Mouse (Mus musculus) heart, embryonic 13.5 days (tissue): Measurements from ENCODE around the gene Senp8. TPM values are rescaled to one million over a fixed set of nuclear protein-coding genes. Genes with fewer than 3 reads are reported as not detected.

Experiments
- ATAC-seq: fragments of 200-750 bp; cut with Nextera tagmentation; 2 replicates; pipeline ENCODE4 v1.8.0; 2017; ENCODE audit warnings: moderate TSS enrichment; ENCODE audit not compliant: insufficient number of reproducible peaks, low FRiP score, low TSS enrichment; ENCODE audit errors: extremely low read depth
- H3K27ac ChIP-seq: fragments of 300-500 bp; sonication (generic); replicated peaks from 2 replicates; pipeline ENCODE4 v1.5.1; 2015; ENCODE audit warnings: moderate library complexity, mild to moderate bottlenecking, inconsistent platforms
- H3K27me3 ChIP-seq: fragments of 300-500 bp; sonication (generic); replicated peaks from 2 replicates; pipeline ENCODE4 v1.6.1; 2015; ENCODE audit warnings: mild to moderate bottlenecking, inconsistent platforms
- H3K36me3 ChIP-seq: fragments of 300-500 bp; sonication (generic); 2 replicates; pipeline ENCODE4 v1.6.1; 2015; ENCODE audit warnings: mild to moderate bottlenecking, inconsistent platforms
- H3K4me1 ChIP-seq: fragments of 300-500 bp; sonication (generic); 2 replicates; pipeline ENCODE4 v1.6.1; 2015; ENCODE audit warnings: inconsistent platforms
- H3K4me2 ChIP-seq: fragments of 300-500 bp; sonication (generic); 2 replicates; pipeline ENCODE4 v1.6.1; 2015; ENCODE audit warnings: inconsistent platforms, mild to moderate bottlenecking, moderate library complexity
- H3K4me3 ChIP-seq: fragments of 300-500 bp; sonication (generic); 2 replicates; pipeline ENCODE4 v1.5.1; 2015; ENCODE audit warnings: moderate library complexity, mild to moderate bottlenecking, inconsistent platforms
- H3K9ac ChIP-seq: fragments of 300-500 bp; sonication (generic); 2 replicates; pipeline ENCODE4 v1.6.1; 2015; ENCODE audit warnings: inconsistent platforms, mild to moderate bottlenecking, moderate library complexity
- H3K9me3 ChIP-seq: fragments of 300-500 bp; sonication (generic); 2 replicates; pipeline ENCODE4 v1.6.1; 2016; ENCODE audit warnings: inconsistent platforms
- WGBS: fragments of 180-500 bp; shearing (Covaris S2); methylation state at CpG from one replicate; pipeline ENCODE4 v1.1.7; 2015; ENCODE audit warnings: mixed read lengths; 5-methylcytosine and 5-hydroxymethylcytosine counted together
- polyA plus RNA-seq: library from polyadenylated mRNA; unstranded; fragments of >200 nt; fragmentation: Nextera tagmentation; extraction: Ambion mirVana; gene quantifications from 2 replicates; pipeline ENCODE4 v1.2.1, GENCODE M21; 2015

Senp8 gene
- polyA plus RNA-seq, 1 experiment from 2014 or later: 8.9 TPM

DNA sequence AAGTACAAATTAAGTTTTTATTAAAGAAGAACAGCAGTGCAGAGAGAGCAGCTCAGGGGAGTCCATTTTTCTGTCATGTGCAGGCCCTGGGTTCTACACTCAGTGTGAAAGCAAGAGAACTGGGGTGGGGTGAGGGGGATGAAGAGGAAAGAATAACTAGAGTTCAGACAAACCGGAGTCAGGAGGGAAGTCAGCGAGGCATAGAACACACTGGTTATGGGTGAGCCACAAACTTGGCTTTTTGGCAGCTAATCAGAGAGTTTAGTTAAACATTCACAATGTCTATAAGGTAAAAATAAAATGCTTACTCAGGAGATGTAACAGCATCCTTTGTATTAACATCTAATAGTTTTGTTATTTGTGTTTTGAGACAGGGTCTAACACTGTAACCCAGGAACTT, 9.9 kb downstream of the Senp8 start:
- Histone ChIP-seq H3K27ac (no peak overlapping the region), H3K4me1 (peaks cover 21% of the 10 kb centered on the region), H3K4me2 (no peak overlapping the region), H3K9me3 (no peaks in the 10 kb centered on the region), H3K4me3 (no peak overlapping the region), H3K9ac (no peak overlapping the region), H3K36me3 (peaks cover 4% of the 10 kb centered on the region; the same call in 1 of the 2 replicates), H3K27me3 (no peaks in the 10 kb centered on the region)
- 82% methylated on average over 2 of the region's 2 CpGs for WGBS
- no peak for ATAC-seq

DNA sequence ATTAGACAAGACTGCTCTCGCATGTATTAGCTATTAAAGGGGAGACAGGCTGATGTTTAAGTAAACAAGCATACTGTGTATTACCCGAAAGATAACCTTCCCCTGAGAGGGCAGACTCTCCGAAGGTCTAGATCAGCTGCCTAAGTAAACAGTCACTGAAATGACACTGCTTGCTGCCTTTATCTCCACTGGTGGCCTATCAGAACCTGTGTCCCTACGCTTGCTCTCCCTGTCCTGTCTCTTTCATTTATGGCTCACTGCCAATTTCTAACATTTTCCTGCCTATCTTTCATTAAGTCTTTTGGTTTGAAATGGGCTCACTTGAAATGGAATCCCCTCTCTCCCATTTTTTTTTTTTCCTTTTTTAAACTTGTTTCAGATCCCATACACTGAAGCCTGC, 15.1 kb downstream of the Senp8 start:
- H3K27ac ChIP-seq: peak overlapping the region; percentile 51

DNA sequence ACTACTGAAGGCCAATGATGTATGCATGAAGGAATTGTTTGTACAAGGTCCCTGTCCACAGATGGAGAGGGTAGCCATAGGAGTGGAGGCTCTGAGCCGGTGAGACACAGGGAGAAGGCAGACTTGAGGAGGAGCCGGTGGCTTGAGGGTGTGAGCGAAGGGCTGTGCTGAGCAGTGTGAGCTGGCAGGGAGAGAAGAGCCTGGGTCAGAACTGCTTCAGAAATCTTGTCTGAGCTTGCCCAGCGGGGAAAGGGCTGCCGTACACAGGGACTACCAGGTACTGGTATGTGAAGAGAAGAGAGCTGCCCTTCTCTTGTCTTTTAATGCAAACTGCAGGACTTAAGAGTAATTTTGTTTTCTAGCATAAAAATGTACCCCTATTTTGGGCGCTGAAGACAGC, 17.4 kb downstream of the Senp8 start:
- whole genome bisulfite sequencing: 46% methylated on average over 6 of the region's 6 CpGs
- no peaks in the 10 kb centered on the region for H3K36me3 ChIP-seq
- H3K4me1 ChIP-seq: peaks cover 49% of the 10 kb centered on the region
- no peak overlapping the region for H3K9ac ChIP-seq
- no peak overlapping the region for H3K4me2 ChIP-seq
- no peak overlapping the region for H3K4me3 ChIP-seq
- no peaks in the 10 kb centered on the region for H3K9me3 ChIP-seq
- 0 out of 2 replicates have a peak overlapping the region, but pooled peaks have one; percentile 8 for H3K27ac ChIP-seq
- ATAC-seq: no peak
- H3K27me3 ChIP-seq: no peaks in the 10 kb centered on the region

More for the DNA sequence above, 15.1 kb downstream of the Senp8 start:
- H3K4me1 ChIP-seq: peaks cover 43% of the 10 kb centered on the region
- 14% methylated on average over 4 of the region's 4 CpGs for WGBS
- H3K9ac ChIP-seq: 0 out of 2 replicates have a peak overlapping the region, but pooled peaks have one; percentile 50
- no peak overlapping the region for H3K4me3 ChIP-seq
- H3K4me2 ChIP-seq: peak overlapping the region; percentile 31
- no peaks in the 10 kb centered on the region for H3K9me3 ChIP-seq
- H3K27me3 ChIP-seq: no peaks in the 10 kb centered on the region
- no peak for ATAC-seq
- no peaks in the 10 kb centered on the region for H3K36me3 ChIP-seq

DNA sequence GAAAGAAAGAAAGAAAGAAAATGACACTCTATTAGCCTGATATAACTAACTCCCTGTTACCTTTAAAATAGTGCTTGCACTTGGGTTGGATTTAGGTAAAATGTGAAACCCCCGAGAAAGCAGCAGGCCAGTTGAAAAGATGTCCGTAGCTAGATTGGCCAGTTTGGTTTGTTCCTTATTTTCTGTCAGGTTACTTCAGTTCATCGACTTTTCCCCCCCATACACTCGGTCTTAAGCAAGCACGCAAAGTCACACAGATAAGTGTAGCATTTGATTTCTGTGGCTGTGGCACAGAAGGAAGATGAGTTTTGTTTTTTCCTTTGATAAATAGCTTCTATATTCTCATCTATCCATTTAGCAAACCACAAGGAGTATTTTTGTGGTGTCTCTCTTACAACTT, 19.4 kb downstream of the Senp8 start:
- Histone ChIP-seq H3K27ac (no peak overlapping the region), H3K36me3 (no peaks in the 10 kb centered on the region), H3K4me1 (peaks cover 38% of the 10 kb centered on the region), H3K4me3 (no peak overlapping the region), H3K9me3 (no peaks in the 10 kb centered on the region), H3K27me3 (no peaks in the 10 kb centered on the region), H3K4me2 (no peak overlapping the region), H3K9ac (no peak overlapping the region)
- WGBS: 83% methylated on average over 5 of the region's 5 CpGs
- ATAC-seq: no peak

DNA sequence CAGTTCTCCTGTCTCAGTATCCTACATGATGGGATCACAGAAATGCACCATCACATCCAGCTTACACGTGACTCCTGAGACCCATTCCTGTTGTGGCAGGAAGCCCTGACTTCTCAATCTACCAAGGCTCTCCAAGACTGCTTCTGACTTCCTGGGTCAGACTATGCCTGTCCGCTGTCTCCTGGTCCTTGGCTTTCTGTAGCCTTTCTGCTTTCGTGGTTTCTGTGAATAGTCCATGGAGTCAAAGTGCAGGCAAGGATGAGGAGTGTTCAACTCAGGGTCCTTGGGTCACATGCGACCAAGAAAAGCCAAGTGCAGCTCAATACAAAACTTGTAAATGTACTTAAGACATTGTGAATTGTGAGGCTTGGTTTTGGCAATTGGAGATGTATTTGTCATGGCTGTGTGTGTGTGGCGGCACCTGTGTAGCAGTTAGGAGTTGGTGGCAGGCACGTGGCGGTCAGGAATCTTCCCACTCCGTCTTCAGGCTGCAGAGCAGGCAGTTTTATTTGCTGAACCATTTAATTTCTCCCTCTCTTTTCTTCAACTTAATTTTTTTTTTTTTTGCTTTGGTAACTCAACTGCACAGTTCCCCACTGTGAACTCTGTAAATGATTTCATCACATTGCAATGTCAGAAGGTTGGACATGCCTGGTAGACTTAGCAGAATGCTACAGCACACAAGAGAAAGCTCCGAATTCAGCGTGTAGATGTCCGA, 22.8 kb downstream of the Senp8 start:
- Histone ChIP-seq H3K4me1 (peaks cover 32% of the 10 kb centered on the region), H3K4me3 (no peak overlapping the region), H3K36me3 (no peaks in the 10 kb centered on the region), H3K4me2 (no peak overlapping the region), H3K27ac (no peak overlapping the region; the same call in 1 of the 2 replicates), H3K27me3 (no peaks in the 10 kb centered on the region), H3K9me3 (no peaks in the 10 kb centered on the region), H3K9ac (no peak overlapping the region)
- WGBS: 72% methylated on average over 11 of the region's 11 CpGs
- ATAC-seq: no peak

DNA sequence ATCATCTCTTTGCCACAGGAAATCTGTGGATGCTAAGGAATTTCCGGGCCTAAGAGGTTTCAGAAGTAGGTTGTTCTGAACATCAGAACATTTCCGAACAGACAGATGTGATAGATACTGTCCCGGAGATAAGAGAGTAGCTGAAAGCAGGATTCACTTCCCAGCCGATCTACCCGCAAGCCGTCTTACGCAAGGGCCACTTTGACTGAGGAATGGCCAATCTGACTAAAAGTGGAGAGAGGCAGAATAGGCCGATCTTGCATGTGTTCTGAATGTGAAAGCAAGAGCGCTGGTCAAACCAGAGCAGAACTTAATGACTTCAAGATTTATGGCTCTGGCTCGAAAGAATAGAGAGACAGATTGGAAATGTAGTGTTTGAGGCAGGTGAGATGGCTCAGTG, 25.0 kb downstream of the Senp8 start:
- 61% methylated on average over 10 of the region's 10 CpGs for WGBS
- ATAC-seq: no peak
- Histone ChIP-seq H3K9me3 (no peaks in the 10 kb centered on the region), H3K36me3 (no peaks in the 10 kb centered on the region), H3K27ac (no peak overlapping the region), H3K9ac (no peak overlapping the region), H3K27me3 (no peaks in the 10 kb centered on the region), H3K4me2 (no peak overlapping the region), H3K4me1 (peaks cover 31% of the 10 kb centered on the region), H3K4me3 (no peak overlapping the region)

DNA sequence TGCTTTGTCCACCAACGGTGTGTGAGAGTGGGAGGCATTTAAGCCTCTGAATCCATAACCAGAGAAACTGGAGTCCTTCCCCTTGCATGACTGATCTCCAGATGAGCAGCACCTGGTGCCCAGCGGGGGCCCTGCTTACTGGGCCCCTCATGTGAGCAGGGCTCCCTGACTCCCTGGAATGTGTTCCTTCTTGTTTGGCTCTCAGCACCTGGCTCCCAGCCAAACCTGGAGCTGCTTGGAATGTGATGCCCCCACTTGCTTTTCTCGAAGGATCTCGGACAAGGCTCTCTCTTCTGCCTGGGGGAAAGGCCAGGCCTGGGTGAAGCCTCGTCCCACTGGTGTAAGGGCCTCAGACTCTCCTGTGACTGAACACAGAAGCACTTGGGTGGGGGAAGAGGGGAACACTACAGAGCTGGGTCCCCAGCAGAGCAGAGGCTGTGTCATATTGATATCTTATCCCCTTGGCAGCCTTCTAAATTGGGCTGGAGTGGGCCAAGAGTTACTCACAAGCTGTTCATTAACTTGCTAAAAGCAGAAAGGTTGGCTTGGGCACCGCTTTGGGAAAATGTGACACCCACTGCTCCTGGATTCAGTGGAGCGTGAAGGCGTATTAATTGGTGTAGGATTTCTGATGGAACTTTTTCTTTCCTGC, 26.6 kb downstream of the Senp8 start:
- H3K9ac ChIP-seq: no peak overlapping the region
- no peaks in the 10 kb centered on the region for H3K36me3 ChIP-seq
- ATAC-seq: no peak
- no peaks in the 10 kb centered on the region for H3K9me3 ChIP-seq
- H3K27ac ChIP-seq: peak overlapping the region; percentile 64
- no peaks in the 10 kb centered on the region for H3K27me3 ChIP-seq
- H3K4me1 ChIP-seq: peaks cover 31% of the 10 kb centered on the region
- WGBS: 45% methylated on average over 8 of the region's 8 CpGs
- no peak overlapping the region for H3K4me3 ChIP-seq
- H3K4me2 ChIP-seq: no peak overlapping the region; the same call in 1 of the 2 replicates

DNA sequence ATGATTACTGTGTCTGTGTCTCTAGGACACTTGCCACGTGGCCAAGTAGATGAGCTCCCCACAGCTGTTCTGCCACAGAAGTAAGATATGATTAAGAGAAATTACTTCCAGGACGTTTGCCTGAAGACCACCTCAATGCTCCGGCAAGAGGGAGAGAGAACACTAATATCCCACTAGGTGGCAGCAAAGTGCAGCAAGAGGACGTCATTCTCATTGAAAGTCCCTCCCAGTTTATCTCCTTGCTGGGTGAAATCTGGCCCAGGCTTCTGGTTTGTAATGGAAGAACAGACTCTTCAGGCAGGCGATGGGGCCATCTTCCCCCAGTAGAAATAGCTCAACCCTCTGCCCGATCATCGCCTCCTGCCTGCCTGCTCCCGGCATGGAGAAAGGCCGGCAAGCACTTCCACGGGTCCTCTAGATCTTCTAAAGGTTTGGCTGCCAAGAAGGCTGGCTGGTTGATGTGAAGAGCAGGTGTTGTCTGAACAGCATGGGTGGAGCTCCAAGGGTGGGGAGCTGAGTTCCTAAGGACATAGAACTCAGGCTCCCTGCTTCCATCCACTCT, 27.3 kb downstream of the Senp8 start:
- Histone ChIP-seq H3K27me3 (no peaks in the 10 kb centered on the region), H3K4me1 (peaks cover 26% of the 10 kb centered on the region), H3K9me3 (no peaks in the 10 kb centered on the region), H3K4me2 (peak overlapping the region; percentile 61), H3K4me3 (peak overlapping the region; percentile 28), H3K36me3 (no peaks in the 10 kb centered on the region), H3K27ac (peak overlapping the region; percentile 64; the same call in 1 of the 2 replicates), H3K9ac (peak overlapping the region; percentile 65)
- no peak for ATAC-seq
- WGBS: 10% methylated on average over 10 of the region's 10 CpGs

DNA sequence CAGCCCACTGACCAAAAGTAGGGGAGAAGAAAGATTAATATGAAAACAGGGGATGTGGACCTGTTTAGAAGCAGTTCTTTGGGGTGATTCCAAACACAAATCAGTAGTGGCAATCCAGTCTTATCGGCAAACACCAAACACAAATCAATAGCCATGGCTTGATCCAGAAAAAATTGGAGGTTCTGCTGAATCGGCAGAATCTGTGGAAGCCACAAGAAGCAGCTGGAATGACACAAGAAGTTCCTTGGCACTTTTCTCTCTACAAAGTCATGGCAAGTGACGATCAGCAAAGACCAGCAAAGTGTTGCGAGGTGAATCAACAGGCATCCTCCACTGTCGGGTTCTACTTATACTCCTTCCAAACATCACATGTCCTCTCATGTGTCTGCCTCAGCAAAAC, 29.4 kb downstream of the Senp8 start:
- H3K4me1 ChIP-seq: peaks cover 18% of the 10 kb centered on the region
- ATAC-seq: no peak
- H3K36me3 ChIP-seq: no peaks in the 10 kb centered on the region
- H3K27me3 ChIP-seq: no peaks in the 10 kb centered on the region
- no peak overlapping the region for H3K9ac ChIP-seq
- no peak overlapping the region for H3K4me2 ChIP-seq
- 76% methylated on average over 5 of the region's 5 CpGs for WGBS
- no peaks in the 10 kb centered on the region for H3K9me3 ChIP-seq
- H3K4me3 ChIP-seq: no peak overlapping the region
- no peak overlapping the region for H3K27ac ChIP-seq

DNA sequence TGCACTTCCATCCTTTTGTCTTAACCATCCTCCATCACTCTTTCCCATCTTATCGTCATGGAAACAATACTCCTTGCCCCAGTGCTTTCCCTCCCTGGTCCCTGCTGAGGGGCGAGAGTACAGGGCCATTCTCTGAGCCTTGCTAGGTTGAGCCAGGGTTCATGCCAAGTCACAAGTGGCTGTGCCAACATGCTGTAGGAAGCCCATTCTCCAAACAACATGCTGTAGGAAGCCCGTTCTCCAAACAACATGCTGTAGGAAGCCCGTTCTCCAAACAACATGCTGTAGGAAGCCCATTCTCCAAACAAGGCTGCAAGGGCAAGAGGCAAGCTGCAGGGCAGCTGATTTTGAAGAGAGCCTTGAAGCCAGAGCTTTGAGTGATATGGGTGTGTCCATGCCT, 32.3 kb downstream of the Senp8 start:
- Histone ChIP-seq H3K27ac (no peak overlapping the region), H3K4me1 (peaks cover 6% of the 10 kb centered on the region)
- 82% methylated on average over 4 of the region's 4 CpGs for WGBS

DNA sequence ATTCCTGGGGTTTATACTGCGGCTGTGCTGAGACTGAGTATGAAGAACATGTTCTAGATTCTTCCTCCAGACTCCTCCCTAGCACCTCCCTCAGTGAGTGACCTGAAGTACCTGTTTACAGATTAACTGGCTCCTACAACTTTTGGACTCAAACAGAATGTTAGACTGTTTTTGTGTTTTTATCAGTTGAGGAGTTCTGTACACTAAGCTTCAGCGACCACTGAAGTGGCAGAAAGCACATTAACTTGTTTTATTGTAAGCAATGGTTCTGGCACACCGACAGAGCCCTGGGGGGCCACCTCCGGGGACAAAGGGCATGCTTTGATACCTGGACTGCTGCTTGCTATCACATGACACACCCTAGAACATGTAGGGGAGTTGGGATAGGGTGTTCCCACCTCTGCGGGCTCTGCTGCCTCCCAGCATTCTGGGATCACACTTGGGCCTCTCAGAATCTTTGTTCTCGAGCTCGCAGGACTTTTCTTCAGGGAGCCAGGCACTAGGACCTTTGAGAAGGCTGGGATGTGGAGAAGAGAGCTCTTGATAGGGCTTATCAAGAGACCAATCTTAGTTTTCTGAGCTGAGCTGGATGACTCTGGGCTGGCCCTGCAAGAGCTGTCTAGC, 34.1 kb downstream of the Senp8 start:
- Histone ChIP-seq H3K27me3 (no peaks in the 10 kb centered on the region), H3K9me3 (no peaks in the 10 kb centered on the region), H3K4me1 (0 out of 2 replicates have a peak, but pooled peaks cover 5% of the 10 kb centered on the region), H3K4me3 (no peak overlapping the region), H3K4me2 (no peak overlapping the region), H3K9ac (no peak overlapping the region), H3K36me3 (no peaks in the 10 kb centered on the region), H3K27ac (no peak overlapping the region)
- ATAC-seq: no peak
- WGBS: 66% methylated on average over 7 of the region's 7 CpGs

More for the DNA sequence above, 32.3 kb downstream of the Senp8 start:
- Histone ChIP-seq H3K36me3 (no peaks in the 10 kb centered on the region), H3K9ac (no peak overlapping the region), H3K9me3 (no peaks in the 10 kb centered on the region), H3K27me3 (no peaks in the 10 kb centered on the region), H3K4me3 (no peak overlapping the region), H3K4me2 (no peak overlapping the region)
- no peak for ATAC-seq
